Mouse (Mus musculus): ENCODE measurements at regions not wholly inside any gene's neighbourhood (a gene's known extent, or its start where the extent isn't known, plus 50 kb on each side); places are given as distances from the start of the nearest gene placed in this dataset.

DNA sequence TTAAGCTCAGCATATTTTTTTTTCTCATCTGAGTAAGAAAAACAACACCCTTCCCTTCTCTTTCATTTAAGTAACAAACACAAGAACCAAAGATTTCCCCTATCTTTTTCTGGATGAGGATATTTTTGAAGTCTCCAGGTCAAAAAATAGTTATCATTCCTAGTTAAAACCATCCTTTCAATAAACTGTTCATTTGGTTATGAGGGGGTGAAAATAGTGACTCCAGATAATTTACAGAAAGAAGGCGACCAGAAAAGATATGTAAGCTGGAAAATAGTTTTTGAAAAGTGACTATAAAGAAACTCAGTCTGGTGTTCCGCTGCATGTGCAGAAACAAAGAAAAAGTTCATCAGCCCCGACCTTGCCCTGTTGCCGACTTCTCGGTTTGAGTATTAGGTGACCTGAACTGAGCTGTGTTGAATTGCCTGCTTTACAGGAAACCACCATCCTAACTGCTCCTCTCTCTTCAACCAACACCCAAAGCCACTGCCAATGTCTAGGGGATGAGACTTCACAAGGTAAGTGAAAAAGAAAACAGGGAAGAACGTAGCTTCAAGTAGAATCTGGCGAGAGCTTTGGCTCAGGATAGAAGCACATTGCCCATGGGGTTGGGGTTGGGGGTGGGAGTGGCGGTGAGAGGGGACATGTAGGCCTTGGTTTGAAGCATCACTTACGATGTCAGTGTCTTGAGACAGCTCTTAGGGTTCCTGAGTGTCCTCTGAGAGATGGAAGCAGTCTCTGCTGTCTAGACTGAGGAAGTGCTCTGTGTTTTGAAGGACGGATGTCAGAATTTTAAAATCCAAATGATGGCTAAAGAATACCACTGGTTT, 104.6 kb downstream of the Ube2e3 start:
- Histone ChIP-seq H3K4me1 (ENCODE audit: control insufficient read depth, insufficient read depth, insufficient read length) (no peaks in the 10 kb centered on the region), H3K4me3 (ENCODE audit: extremely low read depth, insufficient read depth, insufficient read length) (no peak overlapping the region), H3K27me3 (ENCODE audit: control insufficient read depth, insufficient read depth, low read length) (no peaks in the 10 kb centered on the region), H3K36me3 (ENCODE audit: control insufficient read depth, insufficient read depth, low read length) (no peaks in the 10 kb centered on the region), H3K27ac (ENCODE audit: insufficient read depth, low read length) (0 out of 2 replicates have a peak overlapping the region, but pooled peaks have one; percentile 14)
- DNase-seq (ENCODE audit: low read depth in 1 of 2, low spot score in 2 of 2) = no peak
- no peak for TF ChIP-seq POLR2A (IDR thresholded peaks at IDR 0.05; ENCODE audit: low read depth, low read length)
- TF ChIP-seq CTCF (IDR thresholded peaks at IDR 0.05; ENCODE audit: extremely low read depth, insufficient read depth, insufficient read length, insufficient replicate concordance) = no peak
- 70% methylated on average over 10 of the region's 10 CpGs for WGBS

DNA sequence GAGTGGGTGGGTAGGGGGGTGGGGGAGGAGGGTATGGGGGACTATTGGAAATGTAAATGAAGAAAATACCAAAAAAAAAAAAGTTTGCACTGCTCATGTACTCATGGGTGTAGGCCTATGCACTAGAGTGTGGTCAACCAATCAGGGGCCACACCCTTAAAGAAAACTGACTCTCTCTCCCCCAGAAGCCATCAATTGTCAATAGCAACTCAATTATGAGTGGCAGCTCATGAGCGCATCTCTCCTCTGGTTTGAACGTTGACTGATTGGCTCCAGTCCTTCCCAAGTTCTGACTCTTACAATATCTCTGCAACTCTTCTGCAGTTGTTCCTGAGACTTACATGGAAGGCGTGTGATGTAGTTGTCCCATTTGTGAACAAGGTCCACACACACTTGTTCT, 105.9 kb downstream of the Ube2e3 start:
- no peak overlapping the region for H3K4me3 ChIP-seq (ENCODE audit: extremely low read depth, insufficient read depth, insufficient read length)
- H3K4me1 ChIP-seq (ENCODE audit: control insufficient read depth, insufficient read depth, insufficient read length) = no peaks in the 10 kb centered on the region
- H3K36me3 ChIP-seq (ENCODE audit: control insufficient read depth, insufficient read depth, low read length) = no peaks in the 10 kb centered on the region
- H3K27me3 ChIP-seq (ENCODE audit: control insufficient read depth, insufficient read depth, low read length) = no peaks in the 10 kb centered on the region
- no peak for DNase-seq (ENCODE audit: low read depth in 1 of 2, low spot score in 2 of 2)
- no peak overlapping the region for H3K27ac ChIP-seq (ENCODE audit: insufficient read depth, low read length)
- TF ChIP-seq POLR2A (IDR thresholded peaks at IDR 0.05; ENCODE audit: low read depth, low read length) (no peak), CTCF (IDR thresholded peaks at IDR 0.05; ENCODE audit: extremely low read depth, insufficient read depth, insufficient read length, insufficient replicate concordance) (no peak)
- WGBS = 98% methylated on average over 3 of the region's 3 CpGs

DNA sequence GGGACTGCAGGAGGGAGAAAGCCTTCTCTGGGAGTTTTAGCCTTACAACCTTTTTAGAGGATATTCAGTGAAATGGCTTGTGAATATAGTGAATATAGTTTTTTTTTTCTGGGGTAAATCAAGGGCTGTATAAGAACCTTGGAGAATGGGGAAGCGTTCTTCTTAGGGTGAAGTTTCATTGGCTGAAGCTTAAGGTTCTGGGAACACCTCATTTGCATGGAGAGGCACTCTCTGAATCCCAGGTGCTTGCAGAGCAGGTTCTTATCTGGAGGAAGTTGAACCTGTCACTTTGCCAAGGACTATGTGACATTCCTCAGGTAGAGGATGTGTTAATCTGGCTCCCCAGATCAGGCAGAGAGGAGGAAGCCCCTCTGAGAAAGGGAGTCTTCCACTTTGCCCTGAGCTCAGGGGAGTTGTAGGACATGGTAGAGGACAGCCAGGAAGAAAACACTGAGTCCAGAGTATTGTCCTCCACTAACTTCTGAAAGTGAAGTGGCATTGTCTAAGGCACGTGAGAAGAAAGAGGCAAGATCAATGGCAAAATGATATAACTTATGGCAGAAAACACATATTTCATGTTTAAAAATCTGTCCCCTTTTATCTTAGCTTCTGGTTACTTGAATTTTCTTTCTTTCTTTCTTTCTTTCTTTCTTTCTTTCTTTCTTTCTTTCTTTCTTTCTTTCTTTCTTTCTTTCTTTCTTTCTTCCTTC, 106.9 kb downstream of the Ube2e3 start:
- Histone ChIP-seq H3K27me3 (ENCODE audit: control insufficient read depth, insufficient read depth, low read length) (no peaks in the 10 kb centered on the region), H3K4me3 (ENCODE audit: extremely low read depth, insufficient read depth, insufficient read length) (no peak overlapping the region), H3K27ac (ENCODE audit: insufficient read depth, low read length) (peak overlapping the region; percentile 32; the same call in 1 of the 2 replicates), H3K36me3 (ENCODE audit: control insufficient read depth, insufficient read depth, low read length) (no peaks in the 10 kb centered on the region), H3K4me1 (ENCODE audit: control insufficient read depth, insufficient read depth, insufficient read length) (peaks cover 1% of the 10 kb centered on the region)
- 81% methylated on average over 2 of the region's 2 CpGs for WGBS
- DNase-seq (ENCODE audit: low read depth in 1 of 2, low spot score in 2 of 2) = no peak
- no peak for TF ChIP-seq CTCF (IDR thresholded peaks at IDR 0.05; ENCODE audit: extremely low read depth, insufficient read depth, insufficient read length, insufficient replicate concordance)
- no peak for TF ChIP-seq POLR2A (IDR thresholded peaks at IDR 0.05; ENCODE audit: low read depth, low read length)

DNA sequence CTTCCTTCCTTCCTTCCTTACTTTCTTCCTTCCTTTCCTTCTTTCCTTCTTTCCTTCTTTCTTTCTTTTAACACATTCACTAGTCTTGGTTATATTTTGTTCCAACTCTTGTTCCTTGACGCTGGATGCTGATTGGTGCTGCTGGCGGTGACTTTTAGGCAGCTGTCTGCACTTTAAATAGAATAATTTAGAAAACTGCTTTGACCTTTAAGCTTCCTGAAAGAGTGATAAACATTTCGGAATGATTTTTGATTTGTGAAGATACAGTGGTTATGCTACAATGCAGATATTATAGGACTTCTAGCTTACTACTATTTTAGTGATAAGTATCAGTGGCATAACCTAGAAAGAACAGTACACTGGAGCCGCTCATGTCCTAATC, 107.5 kb downstream of the Ube2e3 start:
- TF ChIP-seq POLR2A (IDR thresholded peaks at IDR 0.05; ENCODE audit: low read depth, low read length) (no peak), CTCF (IDR thresholded peaks at IDR 0.05; ENCODE audit: extremely low read depth, insufficient read depth, insufficient read length, insufficient replicate concordance) (no peak)
- no peak overlapping the region for H3K4me3 ChIP-seq (ENCODE audit: extremely low read depth, insufficient read depth, insufficient read length)
- H3K27ac ChIP-seq (ENCODE audit: insufficient read depth, low read length) = no peak overlapping the region
- DNase-seq (ENCODE audit: low read depth in 1 of 2, low spot score in 2 of 2) = no peak
- H3K36me3 ChIP-seq (ENCODE audit: control insufficient read depth, insufficient read depth, low read length) = no peaks in the 10 kb centered on the region
- no peaks in the 10 kb centered on the region for H3K27me3 ChIP-seq (ENCODE audit: control insufficient read depth, insufficient read depth, low read length)
- H3K4me1 ChIP-seq (ENCODE audit: control insufficient read depth, insufficient read depth, insufficient read length) = peaks cover 4% of the 10 kb centered on the region
- 83% methylated on average over 4 of the region's 4 CpGs for WGBS

DNA sequence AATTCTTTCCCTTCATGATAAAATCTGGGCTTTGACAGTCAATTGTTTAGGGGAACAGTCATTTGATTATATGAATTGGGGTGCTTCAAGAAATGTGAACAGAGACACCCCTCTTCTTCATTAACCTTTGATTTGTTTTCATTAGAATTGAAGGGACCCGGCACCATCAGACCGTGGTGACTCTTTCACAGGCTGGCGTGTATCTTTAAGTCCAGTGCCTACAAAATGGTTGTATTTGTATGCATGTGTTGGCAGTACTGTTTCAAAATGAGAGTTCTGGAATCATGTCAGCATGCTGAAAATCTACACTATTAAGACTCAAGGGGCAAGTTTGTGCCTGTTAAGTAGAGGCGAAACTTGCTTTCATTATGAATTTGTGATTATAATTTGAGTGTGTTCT, 108.2 kb downstream of the Ube2e3 start:
- Histone ChIP-seq H3K27me3 (ENCODE audit: control insufficient read depth, insufficient read depth, low read length) (no peaks in the 10 kb centered on the region), H3K4me1 (ENCODE audit: control insufficient read depth, insufficient read depth, insufficient read length) (peaks cover 4% of the 10 kb centered on the region), H3K36me3 (ENCODE audit: control insufficient read depth, insufficient read depth, low read length) (no peaks in the 10 kb centered on the region), H3K27ac (ENCODE audit: insufficient read depth, low read length) (no peak overlapping the region), H3K4me3 (ENCODE audit: extremely low read depth, insufficient read depth, insufficient read length) (no peak overlapping the region)
- DNase-seq (ENCODE audit: low read depth in 1 of 2, low spot score in 2 of 2) = no peak
- WGBS = 91% methylated on average over 4 of the region's 4 CpGs
- TF ChIP-seq CTCF (IDR thresholded peaks at IDR 0.05; ENCODE audit: extremely low read depth, insufficient read depth, insufficient read length, insufficient replicate concordance) (no peak), POLR2A (IDR thresholded peaks at IDR 0.05; ENCODE audit: low read depth, low read length) (no peak)

DNA sequence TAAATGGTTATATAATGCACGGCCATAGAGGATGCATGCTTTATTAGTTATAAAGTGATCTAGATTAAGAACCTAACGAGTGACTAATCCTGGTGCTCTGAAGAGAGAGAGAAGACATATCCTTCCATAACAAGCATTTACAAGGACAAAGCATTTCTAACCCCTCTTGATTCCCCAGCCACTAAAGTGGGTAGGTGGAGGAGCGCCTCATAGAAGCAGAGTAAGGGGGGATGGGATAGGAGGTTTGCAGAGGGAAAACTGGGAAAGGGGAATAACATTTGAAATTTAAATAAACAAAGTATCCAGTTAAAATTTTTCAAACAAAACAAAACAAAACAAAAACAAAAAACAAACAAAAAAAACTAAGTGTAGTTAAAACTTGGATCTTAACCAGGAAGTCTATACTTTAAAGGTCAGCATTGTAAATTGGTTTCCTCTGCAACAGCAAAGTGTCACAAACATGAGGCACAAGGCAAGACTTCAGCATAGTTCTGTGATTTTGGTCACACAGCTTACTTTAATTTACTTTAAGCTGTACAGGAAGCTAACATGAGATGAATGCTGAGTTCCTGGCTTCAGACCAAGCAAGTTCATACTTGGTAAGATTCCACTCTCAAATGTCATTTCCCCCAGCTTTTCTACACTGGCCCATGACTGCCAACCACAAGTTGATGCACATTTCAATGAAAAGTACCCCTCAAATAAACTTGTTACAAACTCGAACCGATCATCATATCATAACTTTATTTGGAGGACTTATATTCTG, 109.9 kb downstream of the Ube2e3 start:
- WGBS = 61% methylated on average over 5 of the region's 5 CpGs
- no peak for DNase-seq (ENCODE audit: low read depth in 1 of 2, low spot score in 2 of 2)

More for the DNA sequence above, 109.9 kb downstream of the Ube2e3 start:
- TF ChIP-seq POLR2A (IDR thresholded peaks at IDR 0.05; ENCODE audit: low read depth, low read length) (no peak), CTCF (IDR thresholded peaks at IDR 0.05; ENCODE audit: extremely low read depth, insufficient read depth, insufficient read length, insufficient replicate concordance) (no peak)
- no peak overlapping the region for H3K27ac ChIP-seq (ENCODE audit: insufficient read depth, low read length)
- no peaks in the 10 kb centered on the region for H3K27me3 ChIP-seq (ENCODE audit: control insufficient read depth, insufficient read depth, low read length)
- no peak overlapping the region for H3K4me3 ChIP-seq (ENCODE audit: extremely low read depth, insufficient read depth, insufficient read length)
- H3K36me3 ChIP-seq (ENCODE audit: control insufficient read depth, insufficient read depth, low read length) = no peaks in the 10 kb centered on the region
- peaks cover 4% of the 10 kb centered on the region for H3K4me1 ChIP-seq (ENCODE audit: control insufficient read depth, insufficient read depth, insufficient read length)
